ENCODE assay signal across 19 mouse cellular contexts in genomic region chr2:31826094-31827085, GRCm38 (mm10). TPM values are rescaled to one million over a fixed set of nuclear protein-coding genes. Genes with fewer than 3 reads are reported as not detected.
DNase-seq lines count a peak whose midpoint lies in the region; ATAC-seq lines count a peak whose summit lies in the region.
"Had no signal": no experiment of that assay in that cellular context is flagged by ENCODE, and none has a peak within 500 bp of the region (broad histone marks: within the 10 kb centered on the region; RNA-seq: fewer than 3 reads in every experiment).

No protein-coding gene starts in this region.

- peaks cover 35% of the 10 kb centered on the region for H3K4me1 ChIP-seq in embryonic facial prominence, embryonic 13.5 days
- H3K4me1 ChIP-seq in embryonic facial prominence, embryonic 10.5 days, result peaks cover 51% of the 10 kb centered on the region
- peaks cover 25% of the 10 kb centered on the region for H3K4me1 ChIP-seq in kidney, embryonic 16.5 days (ENCODE audit: insufficient read depth, low read length)

- no peak for ATAC-seq in embryonic facial prominence, embryonic 13.5 days (ENCODE audit: insufficient number of reproducible peaks, insufficient read depth, low FRiP score, low TSS enrichment, low read depth)
- no peak for ATAC-seq in kidney, embryonic 16.5 days (ENCODE audit: low FRiP score, low TSS enrichment)
- no peak for ATAC-seq in CD4-positive, CD25-positive, alpha-beta regulatory T cell, adult 4 months
- ATAC-seq: intestine, postnatal 0 days had no signal

- peaks cover 30% of the 10 kb centered on the region for H3K27me3 ChIP-seq in embryonic facial prominence, embryonic 13.5 days
- peaks cover 44% of the 10 kb centered on the region for H3K27me3 ChIP-seq in embryonic facial prominence, embryonic 10.5 days (replicated peaks; ENCODE audit: low read depth, poor library complexity, severe bottlenecking)
- peaks cover 4% of the 10 kb centered on the region; the same call in 1 of the 2 replicates for H3K27me3 ChIP-seq in kidney, embryonic 16.5 days (ENCODE audit: insufficient read depth, low read length)

- no peak overlapping the region for H3K4me3 ChIP-seq in embryonic facial prominence, embryonic 13.5 days
- no peak overlapping the region for H3K4me3 ChIP-seq in embryonic facial prominence, embryonic 10.5 days
- H3K4me3 ChIP-seq in kidney, embryonic 16.5 days (ENCODE audit: low read length), result no peak overlapping the region
- H3K4me3 ChIP-seq: forebrain, embryonic 10.5 days; heart, embryonic 10.5 days; hindbrain, embryonic 13.5 days; midbrain, embryonic 10.5 days; neural tube, embryonic 12.5 days had no signal

- peak overlapping the region; percentile 32; the same call in 1 of the 2 replicates for H3K9ac ChIP-seq in embryonic facial prominence, embryonic 13.5 days
- no peak overlapping the region for H3K9ac ChIP-seq in kidney, embryonic 16.5 days (replicated peaks; ENCODE audit: low read length)
- H3K9ac ChIP-seq: hindbrain, embryonic 13.5 days; neural tube, embryonic 12.5 days had no signal

- no peaks in the 10 kb centered on the region for H3K9me3 ChIP-seq in embryonic facial prominence, embryonic 13.5 days
- no peaks in the 10 kb centered on the region for H3K9me3 ChIP-seq in embryonic facial prominence, embryonic 10.5 days
- no peaks in the 10 kb centered on the region for H3K9me3 ChIP-seq in kidney, embryonic 16.5 days (ENCODE audit: low read length)
- H3K9me3 ChIP-seq: forebrain, embryonic 10.5 days; heart, embryonic 10.5 days; hindbrain, embryonic 13.5 days; midbrain, embryonic 10.5 days; neural tube, embryonic 12.5 days had no signal

- 84% methylated on average over 14 of the region's 14 CpGs for WGBS in embryonic facial prominence, embryonic 13.5 days
- WGBS in embryonic facial prominence, embryonic 10.5 days, result 88% methylated on average over 14 of the region's 14 CpGs
- WGBS in kidney, embryonic 16.5 days, result 81% methylated on average over 14 of the region's 14 CpGs

- no peak overlapping the region for H3K27ac ChIP-seq in embryonic facial prominence, embryonic 13.5 days
- no peak overlapping the region for H3K27ac ChIP-seq in embryonic facial prominence, embryonic 10.5 days (replicated peaks)
- H3K27ac ChIP-seq in kidney, embryonic 16.5 days (ENCODE audit: low read length), result no peak overlapping the region
- H3K27ac ChIP-seq: heart, embryonic 10.5 days; midbrain, embryonic 10.5 days; neural tube, embryonic 12.5 days had no signal

- H3K4me2 ChIP-seq in embryonic facial prominence, embryonic 13.5 days, result no peak overlapping the region
- no peak overlapping the region for H3K4me2 ChIP-seq in kidney, embryonic 16.5 days (replicated peaks; ENCODE audit: low read depth, low read length)
- H3K4me2 ChIP-seq: hindbrain, embryonic 13.5 days; neural tube, embryonic 12.5 days had no signal

- no peak for DNase-seq in embryonic facial prominence, embryonic 10.5 days (ENCODE audit: low spot score)
- peak; percentile 33 for DNase-seq in kidney, adult 9 months
- peak; percentile 61 to 67 for DNase-seq in right cerebral cortex, postnatal 10 days (ENCODE audit: low spot score in 2 of 2)
- no peak for DNase-seq in right cerebral cortex, adult 2 months (ENCODE audit: low spot score in 2 of 2)
- DNase-seq: adrenal gland, adult 8-10 months; gastrocnemius, postnatal 36 days; heart, postnatal 10 days; liver; lung, adult 2 months had no signal

- H3K36me3 ChIP-seq in embryonic facial prominence, embryonic 13.5 days, result no peaks in the 10 kb centered on the region
- no peaks in the 10 kb centered on the region for H3K36me3 ChIP-seq in embryonic facial prominence, embryonic 10.5 days (replicated peaks)
- H3K36me3 ChIP-seq in kidney, embryonic 16.5 days (ENCODE audit: insufficient read depth, low read length), result no peaks in the 10 kb centered on the region
- H3K36me3 ChIP-seq: forebrain, embryonic 10.5 days; heart, embryonic 10.5 days; hindbrain, embryonic 13.5 days; midbrain, embryonic 10.5 days; neural tube, embryonic 12.5 days had no signal

RNA-seq across cellular contexts. Expression of gene Qrfp, which starts 16.0 kb away (rescaled TPM):
- polyA plus RNA-seq in embryonic facial prominence, embryonic 13.5 days (2015; fragmentation: Nextera tagmentation; extraction: Ambion mirVana), result 0.14 and 0.22 TPM in 2 replicates
- 0.19 and 0.20 TPM in 2 replicates for polyA plus RNA-seq in embryonic facial prominence, embryonic 10.5 days (2016; fragmentation: Nextera tagmentation; extraction: Ambion mirVana)
- polyA plus RNA-seq in kidney, embryonic 16.5 days (2015; fragmentation: Nextera tagmentation; extraction: Ambion mirVana), result 0.09 TPM in 1 of 2 replicates, not detected in the other
- polyA plus RNA-seq in CD4-positive, CD25-positive, alpha-beta regulatory T cell, adult 4 months (2017; shearing (Covaris generic)), result under 1 TPM; 0.11 to 0.20 TPM
- polyA plus RNA-seq: cortical plate, adult 2 months; heart, embryonic 10.5 days; hindbrain, embryonic 13.5 days had no signal

RNA-seq across cellular contexts. Expression of gene Fibcd1, which starts 19.4 kb away (rescaled TPM):
- 0.55 and 0.83 TPM in 2 replicates for polyA plus RNA-seq in embryonic facial prominence, embryonic 13.5 days (2015; fragmentation: Nextera tagmentation; extraction: Ambion mirVana)
- 0.17 and 0.35 TPM in 2 replicates for polyA plus RNA-seq in embryonic facial prominence, embryonic 10.5 days (2016; fragmentation: Nextera tagmentation; extraction: Ambion mirVana)
- 1.4 and 1.5 TPM in 2 replicates for polyA plus RNA-seq in kidney, embryonic 16.5 days (2015; fragmentation: Nextera tagmentation; extraction: Ambion mirVana)
- polyA plus RNA-seq in CD4-positive, CD25-positive, alpha-beta regulatory T cell, adult 4 months (2017; shearing (Covaris generic)), result under 1 TPM; 0.24 to 0.44 TPM

Comparison
In these comparisons a context has a peak if more than half of its experiments do, and no peak if none do; other contexts are left out.
1. DNase-seq: peak in kidney, adult 9 months (single experiment) and right cerebral cortex, postnatal 10 days (2 of 2); none in embryonic facial prominence, embryonic 10.5 days (single experiment) and right cerebral cortex, adult 2 months (0 of 2).